Mouse (Mus musculus) megakaryocyte, embryonic 14.5 days (primary cell): Measurements from ENCODE around the gene Lrrc29.

Experiments used
- FLI1 ChIP-seq: IDR thresholded peaks from 2 replicates; pipeline ENCODE4 v1.6.1; 2012; ENCODE audit warnings: low read length, inconsistent platforms, mixed read lengths
- GATA1 ChIP-seq: IDR thresholded peaks from 3 replicates; pipeline ENCODE4 v1.6.1; 2012; ENCODE audit warnings: mixed read lengths, low read length, inconsistent platforms, borderline replicate concordance

DNA sequence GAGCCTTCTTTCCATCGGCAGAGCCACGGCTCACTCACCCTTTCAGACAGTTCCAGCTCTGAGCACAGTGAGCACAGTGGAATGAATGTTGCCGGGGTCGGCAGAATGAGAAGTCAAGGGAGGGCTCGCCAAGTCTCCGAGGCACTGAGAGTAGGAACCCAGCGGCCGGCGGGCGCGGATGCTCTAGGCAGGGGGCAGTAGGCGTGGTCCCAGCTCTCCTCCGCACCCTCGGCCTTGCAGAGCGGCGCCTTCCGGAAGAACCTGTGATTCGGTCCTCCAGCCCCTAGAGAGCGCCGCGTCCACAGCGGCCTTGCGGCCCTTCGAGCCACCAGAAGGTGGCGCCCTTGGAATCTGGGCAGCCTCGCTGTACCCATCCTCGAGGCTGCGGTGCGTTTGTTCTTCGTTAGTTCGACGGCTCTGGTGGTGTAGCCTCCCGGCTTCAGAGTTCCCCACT is 48.5 kb upstream of the Lrrc29 start:
- TF ChIP-seq FLI1 (no peak), GATA1 (no peak)
